ENCODE assay signal across 15 mouse cellular contexts in the genomic region with DNA sequence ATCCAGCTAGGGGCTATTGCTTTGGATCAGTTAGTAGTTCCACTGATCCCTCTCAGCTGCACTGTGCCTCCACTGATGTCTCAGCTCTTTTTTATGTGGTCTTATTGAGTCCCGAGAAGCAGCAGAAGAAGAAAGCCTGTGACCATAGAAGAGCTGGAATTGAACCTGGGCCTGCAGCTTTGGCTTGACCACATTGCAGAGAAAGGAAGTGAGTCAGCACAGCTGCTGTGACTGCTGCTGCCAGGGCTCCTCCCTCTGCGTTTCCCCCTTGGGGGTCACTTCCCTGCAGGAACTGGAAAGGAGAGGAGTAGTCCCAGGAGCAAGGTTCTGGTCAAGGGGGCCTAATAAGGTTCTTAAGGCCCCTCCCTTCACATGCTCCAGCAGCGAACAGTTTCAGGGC. TPM values are rescaled to one million over a fixed set of nuclear protein-coding genes. Genes with fewer than 3 reads are reported as not detected.
DNase-seq lines count a peak whose midpoint lies in the region; ATAC-seq and TF ChIP-seq lines count a peak whose summit lies in the region.
"Had no signal": no experiment of that assay in that cellular context is flagged by ENCODE, and none has a peak within 500 bp of the region (broad histone marks: within the 10 kb centered on the region; RNA-seq: fewer than 3 reads in every experiment).

No protein-coding gene starts in this region.

- no peak overlapping the region for H3ac ChIP-seq in myocyte (ENCODE audit: control insufficient read depth, insufficient read length)

- DNase-seq in heart, adult 8-10 months (ENCODE audit: low spot score), result peak; percentile 57
- no peak for DNase-seq in neural tube, embryonic 10.5 days (ENCODE audit: extremely low spot score, low spot score)
- DNase-seq in adrenal gland, postnatal 10 days, result no peak
- DNase-seq in adipocyte (ENCODE audit: low spot score), result no peak
- DNase-seq: adrenal gland, postnatal 25 days; liver; right cerebral cortex, postnatal 14 days; thymus, postnatal 25 days had no signal

- no peak overlapping the region for H3K9ac ChIP-seq in heart, embryonic 11.5 days (ENCODE audit: low read depth, low read length)
- no peak overlapping the region for H3K9ac ChIP-seq in neural tube, embryonic 15.5 days (replicated peaks)
- H3K9ac ChIP-seq: embryonic facial prominence, embryonic 15.5 days; lung, embryonic 15.5 days; neural tube, embryonic 13.5 days had no signal

- H3K36me3 ChIP-seq in heart, embryonic 11.5 days (ENCODE audit: control insufficient read depth, insufficient read depth, low read length), result no peaks in the 10 kb centered on the region
- H3K36me3 ChIP-seq in neural tube, embryonic 15.5 days, result no peaks in the 10 kb centered on the region
- no peaks in the 10 kb centered on the region for H3K36me3 ChIP-seq in myocyte (ENCODE audit: control insufficient read depth, insufficient read depth)
- H3K36me3 ChIP-seq: embryonic facial prominence, embryonic 15.5 days; lung, embryonic 15.5 days; neural tube, embryonic 13.5 days had no signal

- no peaks in the 10 kb centered on the region for H3K9me3 ChIP-seq in heart, embryonic 11.5 days (replicated peaks; ENCODE audit: control insufficient read depth, low read length)
- no peaks in the 10 kb centered on the region for H3K9me3 ChIP-seq in neural tube, embryonic 15.5 days (replicated peaks)
- H3K9me3 ChIP-seq: lung, embryonic 15.5 days; neural tube, embryonic 13.5 days had no signal

- no peak for ATAC-seq in heart, embryonic 11.5 days (replicated peaks; ENCODE audit: insufficient number of reproducible peaks, low FRiP score, low TSS enrichment)
- no peak for ATAC-seq in neural tube, embryonic 15.5 days (ENCODE audit: low FRiP score)

- peaks cover 24% of the 10 kb centered on the region for H3K79me2 ChIP-seq in myocyte (ENCODE audit: control insufficient read depth, insufficient read depth)

- H3K4me1 ChIP-seq in heart, embryonic 11.5 days (ENCODE audit: control insufficient read depth, insufficient read depth, low read length), result peaks cover 21% of the 10 kb centered on the region
- H3K4me1 ChIP-seq in neural tube, embryonic 15.5 days, result peaks cover 28% of the 10 kb centered on the region
- H3K4me1 ChIP-seq in bone marrow macrophage, adult 2 months (ENCODE audit: control insufficient read depth, insufficient read depth, low read length), result peaks cover 49% of the 10 kb centered on the region

- H3K4me2 ChIP-seq in heart, embryonic 11.5 days, result no peak overlapping the region
- H3K4me2 ChIP-seq in neural tube, embryonic 15.5 days, result 0 out of 2 replicates have a peak overlapping the region, but pooled peaks have one; percentile 98
- H3K4me2 ChIP-seq in myocyte (ENCODE audit: low read depth), result peak overlapping the region; percentile 24
- H3K4me2 ChIP-seq: embryonic facial prominence, embryonic 15.5 days; lung, embryonic 15.5 days; neural tube, embryonic 13.5 days had no signal

- no peak for TF ChIP-seq CTCF in bone marrow macrophage, adult 2 months (IDR thresholded peaks at IDR 0.05; ENCODE audit: low read depth, low read length)

- no peak for TF ChIP-seq POLR2A in bone marrow macrophage, adult 2 months (IDR thresholded peaks at IDR 0.05; ENCODE audit: borderline replicate concordance, low read depth, low read length)
- no peak for TF ChIP-seq POLR2A in myocyte (IDR thresholded peaks at IDR 0.05; ENCODE audit: insufficient read length, low read depth)

- H3K4me3 ChIP-seq in heart, embryonic 11.5 days (ENCODE audit: low read depth, low read length), result no peak overlapping the region
- no peak overlapping the region for H3K4me3 ChIP-seq in neural tube, embryonic 15.5 days (replicated peaks)
- H3K4me3 ChIP-seq in bone marrow macrophage, adult 2 months (ENCODE audit: insufficient read depth, low read length), result no peak overlapping the region
- no peak overlapping the region for H3K4me3 ChIP-seq in myocyte
- H3K4me3 ChIP-seq: embryonic facial prominence, embryonic 15.5 days; lung, embryonic 15.5 days had no signal

- H3K27me3 ChIP-seq in heart, embryonic 11.5 days (ENCODE audit: control insufficient read depth, insufficient read depth, low read length), result 0 out of 2 replicates have a peak, but pooled peaks cover 8% of the 10 kb centered on the region
- H3K27me3 ChIP-seq in neural tube, embryonic 15.5 days (replicated peaks), result peaks cover 6% of the 10 kb centered on the region; the same call in 1 of the 2 replicates
- H3K27me3 ChIP-seq in myocyte (ENCODE audit: control insufficient read depth, insufficient read depth, insufficient read length), result no peaks in the 10 kb centered on the region
- H3K27me3 ChIP-seq: embryonic facial prominence, embryonic 15.5 days had no signal

- no peak overlapping the region for H3K27ac ChIP-seq in heart, embryonic 11.5 days (ENCODE audit: low read depth, low read length)
- no peak overlapping the region for H3K27ac ChIP-seq in neural tube, embryonic 15.5 days (replicated peaks)
- H3K27ac ChIP-seq in bone marrow macrophage, adult 2 months (ENCODE audit: insufficient read depth, low read depth, low read length), result peak overlapping the region; percentile 50
- H3K27ac ChIP-seq: embryonic facial prominence, embryonic 15.5 days; lung, embryonic 15.5 days; neural tube, embryonic 13.5 days had no signal

- whole genome bisulfite sequencing in heart, embryonic 11.5 days (ENCODE audit: insufficient replicate concordance), result 57% methylated on average over 3 of the region's 3 CpGs
- 66% methylated on average over 3 of the region's 3 CpGs for WGBS in neural tube, embryonic 15.5 days

TF ChIP-seq in myocyte, 11 proteins besides CTCF, POLR2A, EP300 and RAD21:
- TF ChIP-seq TCF3 (IDR thresholded peaks at IDR 0.05; ENCODE audit: insufficient read length, low read depth), result peak; percentile 23
- no peak for TF ChIP-seq REST (IDR thresholded peaks at IDR 0.05; ENCODE audit: insufficient read depth, insufficient read length)
- TF ChIP-seq SRF (IDR thresholded peaks at IDR 0.05; ENCODE audit: control insufficient read depth, insufficient read length, low read depth), result no peak
- no peak for TF ChIP-seq POLR2AphosphoS2 (IDR thresholded peaks at IDR 0.05; ENCODE audit: insufficient read length, low read depth)
- no peak for TF ChIP-seq MAX (IDR thresholded peaks at IDR 0.05; ENCODE audit: low read depth)
- TF ChIP-seq TCF12 (IDR thresholded peaks at IDR 0.05; ENCODE audit: insufficient read depth, poor library complexity, severe bottlenecking), result peak; percentile 17
- peak in 2 of 3 experiments; percentile 79 to 90 for TF ChIP-seq MYOD1 (IDR thresholded peaks at IDR 0.05; ENCODE audit: control insufficient read depth in 1 of 3, insufficient read length in 2 of 3, low read depth in 2 of 3)
- TF ChIP-seq E2F4 (IDR thresholded peaks at IDR 0.05; ENCODE audit: insufficient read depth), result no peak
- peak in 1 of 3 experiments; percentile 85 for TF ChIP-seq MYOG (IDR thresholded peaks at IDR 0.05; ENCODE audit: control insufficient read depth in 1 of 3, insufficient read depth in 1 of 3, insufficient read length in 2 of 3, low read depth in 2 of 3)
- TF ChIP-seq CEBPB (IDR thresholded peaks at IDR 0.05; ENCODE audit: insufficient read depth, poor library complexity, severe bottlenecking), result no peak
- TF ChIP-seq USF1 (IDR thresholded peaks at IDR 0.05; ENCODE audit: low read depth), result no peak

RNA-seq across cellular contexts. Expression of a gene that starts 1.9 kb away (rescaled TPM):
- total RNA-seq in heart, adult 8-10 months (2022), result 10 to 100 TPM; 15.9 to 28.7 (median 20.2) TPM
- polyA plus RNA-seq in heart, embryonic 11.5 days (2014; fragmentation: Nextera tagmentation; extraction: Ambion mirVana), result 8.9 and 9.9 TPM in 2 replicates
- polyA plus RNA-seq in neural tube, embryonic 15.5 days (2015; fragmentation: Nextera tagmentation; extraction: Ambion mirVana), result 34.8 and 36.4 TPM in 2 replicates
- polyA plus RNA-seq in bone marrow macrophage, adult 2 months (2012; ENCODE audit: insufficient read depth, insufficient read length, missing spikeins), result 34.9 and 44.0 TPM in 2 replicates
- 64.4 TPM for polyA plus RNA-seq in myocyte (2012; fragmentation: generic; extraction: Trizol)
- 10 to 100 TPM; 47.7 to 56.6 TPM for total RNA-seq in adrenal gland, postnatal 10 days (2021)
